In the genomic region with DNA sequence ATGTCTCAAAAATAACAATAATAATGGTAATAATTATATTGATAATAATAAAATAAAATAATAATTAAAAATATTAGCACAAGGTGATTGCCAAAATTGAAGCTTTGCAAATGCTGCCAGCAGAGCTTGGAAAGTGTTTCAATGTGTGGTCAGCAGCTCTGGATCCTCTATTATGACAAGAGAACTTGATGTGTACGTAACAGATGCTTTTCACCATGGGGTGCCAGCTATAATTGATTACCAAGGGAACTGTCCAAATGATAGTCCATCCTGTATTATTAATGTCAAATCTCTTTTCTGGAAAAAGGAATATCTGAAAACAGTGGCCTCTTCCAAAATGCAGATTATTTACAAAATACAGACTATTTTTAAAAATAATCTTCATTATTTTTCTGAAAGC, we compare ENCODE assay signal across 15 mouse cellular contexts.
"Had no signal": no experiment of that assay in that cellular context is flagged by ENCODE, and none has a peak within 500 bp of the region (broad histone marks: within the 10 kb centered on the region; RNA-seq: fewer than 3 reads in every experiment).

No protein-coding gene starts in this region.

- H3K9ac ChIP-seq: limb, embryonic 12.5 days; liver, embryonic 14.5 days; midbrain, embryonic 13.5 days; neural tube, embryonic 13.5 days; stomach, embryonic 15.5 days had no signal

- H3K27me3 ChIP-seq: limb, embryonic 12.5 days; midbrain, embryonic 13.5 days; neural tube, embryonic 13.5 days; stomach, embryonic 15.5 days had no signal

- H3K4me2 ChIP-seq: limb, embryonic 12.5 days; midbrain, embryonic 13.5 days; neural tube, embryonic 13.5 days; stomach, embryonic 15.5 days had no signal

- H3K9me3 ChIP-seq: limb, embryonic 12.5 days; midbrain, embryonic 13.5 days; neural tube, embryonic 13.5 days; stomach, embryonic 15.5 days had no signal

- ATAC-seq: midbrain, embryonic 13.5 days had no signal

- H3K4me3 ChIP-seq: layer of hippocampus, adult 2 months; left cerebral cortex, adult 2 months; limb, embryonic 12.5 days; midbrain, embryonic 13.5 days; neural tube, embryonic 13.5 days; stomach, embryonic 15.5 days had no signal

- H3K4me1 ChIP-seq: limb, embryonic 12.5 days; neural tube, embryonic 13.5 days; stomach, embryonic 15.5 days had no signal

- H3K27ac ChIP-seq: kidney, postnatal 0 days; layer of hippocampus, adult 2 months; left cerebral cortex, adult 2 months; limb, embryonic 12.5 days; liver, embryonic 14.5 days; midbrain, embryonic 13.5 days; neural tube, embryonic 13.5 days; stomach, embryonic 15.5 days had no signal

- H3K36me3 ChIP-seq: limb, embryonic 12.5 days; midbrain, embryonic 13.5 days; neural tube, embryonic 13.5 days; stomach, embryonic 15.5 days had no signal

- DNase-seq: kidney, adult 9 months; kidney, postnatal 36 days; liver; lung, adult 18-20 months; right cerebral cortex, postnatal 14 days; thymus, adult 2 months; thymus, postnatal 25 days had no signal
